In genomic region chr17:27856265-27856797, GRCm38 (mm10) we compare ENCODE assay signal across 8 mouse cellular contexts. TPM values are rescaled to one million over a fixed set of nuclear protein-coding genes. Genes with fewer than 3 reads are reported as not detected.
DNase-seq lines count a peak whose midpoint lies in the region; ATAC-seq lines count a peak whose summit lies in the region.

TSS of gene Uhrf1bp1 (plus strand) at chr17:27856441.

- ATAC-seq in hindbrain, embryonic 14.5 days (ENCODE audit: low FRiP score), result peak; percentile 89

- H3K36me3 ChIP-seq in hindbrain, embryonic 14.5 days (replicated peaks; ENCODE audit: control insufficient read depth, insufficient read depth), result peaks cover 27% of the 10 kb centered on the region

- no peaks in the 10 kb centered on the region for H3K27me3 ChIP-seq in hindbrain, embryonic 14.5 days (ENCODE audit: control insufficient read depth, insufficient read depth, low read length)

- DNase-seq in T-cell, adult 2 months (ENCODE audit: low spot score), result peak; percentile 71
- DNase-seq in cerebellum, postnatal 25 days, result peak; percentile 85 to 95
- DNase-seq in frontal cortex, postnatal 36 days (ENCODE audit: low spot score in 2 of 2), result peak; percentile 77 to 80
- DNase-seq in hindbrain, embryonic 14.5 days (ENCODE audit: low spot score), result peak; percentile 78
- peak; percentile 72 to 73 for DNase-seq in layer of hippocampus, postnatal 36 days
- DNase-seq in lung, postnatal 25 days (ENCODE audit: low spot score), result peak; percentile 65
- DNase-seq in retina, embryonic 14.5 days (ENCODE audit: low spot score), result peak; percentile 91
- DNase-seq in thymus, postnatal 36 days, result peak; percentile 71 to 78

- no peaks in the 10 kb centered on the region for H3K9me3 ChIP-seq in hindbrain, embryonic 14.5 days (ENCODE audit: control insufficient read depth, low read length)

- H3K27ac ChIP-seq in hindbrain, embryonic 14.5 days, result peak within 1 kb of the TSS; percentile 88

- H3K4me2 ChIP-seq in hindbrain, embryonic 14.5 days (replicated peaks), result peak within 1 kb of the TSS; percentile 90

- peak within 1 kb of the TSS; percentile 95 for H3K9ac ChIP-seq in hindbrain, embryonic 14.5 days

- peak within 1 kb of the TSS; percentile 98 for H3K4me3 ChIP-seq in hindbrain, embryonic 14.5 days (replicated peaks; ENCODE audit: low read length)

- under 1% methylated on average over 54 of the region's 54 CpGs for WGBS in hindbrain, embryonic 14.5 days

- peaks cover 24% of the 10 kb centered on the region for H3K4me1 ChIP-seq in hindbrain, embryonic 14.5 days (replicated peaks; ENCODE audit: control insufficient read depth, insufficient read depth, low read length)

RNA-seq across cellular contexts. Expression of gene Uhrf1bp1, which starts in this region (rescaled TPM):
- polyA plus RNA-seq in hindbrain, embryonic 14.5 days (2014; fragmentation: Nextera tagmentation; extraction: Ambion mirVana), result 8.2 and 8.9 TPM in 2 replicates
- 10 to 100 TPM; 14.5 to 16.9 TPM for total RNA-seq in layer of hippocampus, postnatal 36 days (2021)

Comparison
In these comparisons a context has a peak if more than half of its experiments do, and no peak if none do; other contexts are left out.
1. Peak in every context shown above with its lines: DNase-seq, ATAC-seq, H3K4me3 ChIP-seq and H3K27ac ChIP-seq.